Mouse (Mus musculus) forebrain, embryonic 16.5 days (tissue): ENCODE data around the gene Gnptg. TPM values are rescaled to one million over a fixed set of nuclear protein-coding genes. Genes with fewer than 3 reads are reported as not detected.

Experiments
- microRNA-seq: library from miRNA; unstranded; fragments of <30 nt; microRNA quantifications from one replicate; pipeline ENCODE4, GENCODE M21; 2017
- polyA plus RNA-seq: library from polyadenylated mRNA; unstranded; fragments of >200 nt; fragmentation: Nextera tagmentation; extraction: Ambion mirVana; gene quantifications from 2 replicates; pipeline ENCODE4 v1.2.1, GENCODE M21; 2015

Gnptg gene
- polyA plus RNA-seq, 1 experiment from 2014 or later: 99.9 TPM

Small RNA genes within 50 kb of the gene (microRNA-seq; reads per million reads assigned to microRNA genes)
- gene Mir3547: 9.1 reads per million, percentile 28 among the genes with 10 or more reads in this experiment

Other genes with a start within 250 kb of the Gnptg start
- gene Cramp1l, start 224.3 kb downstream of the Gnptg start, polyA plus RNA-seq: 5.9 and 6.8 TPM in 2 replicates
- 26.6 and 28.4 TPM in 2 replicates for gene Ift140, start 224.0 kb downstream of the Gnptg start, polyA plus RNA-seq
- gene Tmem204, start 156.5 kb downstream of the Gnptg start, polyA plus RNA-seq: 12.0 and 12.5 TPM in 2 replicates
- gene Telo2, start 124.2 kb downstream of the Gnptg start, polyA plus RNA-seq: 47.0 and 62.9 TPM in 2 replicates
- gene Ptx4, start 119.4 kb downstream of the Gnptg start, polyA plus RNA-seq: not detected in 2 replicates
- gene Clcn7, start 106.7 kb downstream of the Gnptg start, polyA plus RNA-seq: 30.2 and 34.3 TPM in 2 replicates
- gene Ccdc154, start 77.7 kb downstream of the Gnptg start, polyA plus RNA-seq: not detected in 2 replicates
- not detected in 2 replicates for gene Gm38655, start 64.7 kb downstream of the Gnptg start, polyA plus RNA-seq
- gene BC003965, start 55.6 kb downstream of the Gnptg start, polyA plus RNA-seq: 37.2 and 38.4 TPM in 2 replicates
- 15.0 and 15.2 TPM in 2 replicates for gene Unkl, start 51.7 kb downstream of the Gnptg start, polyA plus RNA-seq
- gene Tsr3, start within 50 bp of the Gnptg start, polyA plus RNA-seq: 62.2 and 62.9 TPM in 2 replicates
- 7.9 and 22.5 TPM in 2 replicates for gene Baiap3, start 16.2 kb upstream of the Gnptg start, polyA plus RNA-seq
- 635 and 668 TPM in 2 replicates for gene Ube2i, start 34.5 kb upstream of the Gnptg start, polyA plus RNA-seq
- not detected in 2 replicates for gene Prss34, start 58.3 kb upstream of the Gnptg start, polyA plus RNA-seq
- gene Prss28, start 68.5 kb upstream of the Gnptg start, polyA plus RNA-seq: not detected in 2 replicates
- gene Prss29, start 78.5 kb upstream of the Gnptg start, polyA plus RNA-seq: not detected in 2 replicates
- not detected in 2 replicates for gene Tpsab1, start 105.4 kb upstream of the Gnptg start, polyA plus RNA-seq
- gene Tpsb2, start 126.2 kb upstream of the Gnptg start, polyA plus RNA-seq: 0.39 TPM in 1 of 2 replicates, not detected in the other
- gene Tpsg1, start 129.1 kb upstream of the Gnptg start, polyA plus RNA-seq: 0.36 TPM in 1 of 2 replicates, not detected in the other
- 12.4 and 14.7 TPM in 2 replicates for gene Cacna1h, start 193.7 kb upstream of the Gnptg start, polyA plus RNA-seq
- gene Tekt4, start 214.5 kb upstream of the Gnptg start, polyA plus RNA-seq: 0.80 and 0.88 TPM in 2 replicates